In the genomic region with DNA sequence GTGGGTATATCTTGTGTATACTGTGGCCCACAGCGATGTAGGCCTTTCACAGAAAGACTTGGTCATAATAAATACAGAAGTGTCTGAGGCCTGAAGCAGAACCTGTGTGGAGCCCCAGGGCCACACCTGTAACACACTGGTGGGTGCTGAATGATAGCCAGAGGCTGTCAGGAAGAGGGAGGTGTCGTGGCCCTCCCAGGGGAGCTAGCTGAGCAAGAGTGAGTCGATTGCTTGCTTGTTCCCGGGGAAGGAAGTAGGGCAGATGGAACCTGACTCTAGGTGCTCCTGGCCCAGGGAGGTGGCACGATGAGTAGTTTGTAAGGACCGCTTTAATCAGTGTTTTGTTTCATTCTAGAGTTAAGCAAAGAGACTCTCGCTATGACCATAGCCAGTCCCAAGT, we compare ENCODE assay signal across 8 mouse cellular contexts.
DNase-seq lines count a peak whose midpoint lies in the region; ATAC-seq and TF ChIP-seq lines count a peak whose summit lies in the region.

No protein-coding gene starts in this region.

- peak overlapping the region; percentile 52 for H3K4me2 ChIP-seq in lung, embryonic 14.5 days
- peak overlapping the region; percentile 27 for H3K4me2 ChIP-seq in midbrain, embryonic 16.5 days (ENCODE audit: low read length)

- intact Hi-C loops in gastrocnemius, postnatal 14 days (cut with DNase I; ENCODE audit: low total_unique reads), result loop anchor here (10.0 kb wide), 1 partner anchor 55 kb away; no protein-coding TSS in a partner anchor
- intact Hi-C loops in gastrocnemius, postnatal 36 days (cut with DNase I), result loop anchor here (5.0 kb wide), 1 partner anchor 58 kb away; no protein-coding TSS in a partner anchor

- H3K27me3 ChIP-seq in lung, embryonic 14.5 days (ENCODE audit: insufficient read depth, low read length), result peaks cover 9% of the 10 kb centered on the region; the same call in 1 of the 2 replicates
- H3K27me3 ChIP-seq in midbrain, embryonic 16.5 days (ENCODE audit: control insufficient read depth, insufficient read depth, low read depth, low read length), result peaks cover 3% of the 10 kb centered on the region; the same call in 1 of the 2 replicates

- TF ChIP-seq CTCF in lung, embryonic 14.5 days (IDR thresholded peaks at IDR 0.05; ENCODE audit: low read depth), result no peak

- H3K9me3 ChIP-seq in lung, embryonic 14.5 days (ENCODE audit: low read depth, low read length), result no peaks in the 10 kb centered on the region
- H3K9me3 ChIP-seq in midbrain, embryonic 16.5 days (replicated peaks; ENCODE audit: control insufficient read depth, low read length, poor library complexity, severe bottlenecking), result no peaks in the 10 kb centered on the region

- H3K4me1 ChIP-seq in lung, embryonic 14.5 days (ENCODE audit: insufficient read depth), result peaks cover 7% of the 10 kb centered on the region; the same call in 1 of the 2 replicates
- peaks cover 42% of the 10 kb centered on the region for H3K4me1 ChIP-seq in midbrain, embryonic 16.5 days (ENCODE audit: control insufficient read depth, insufficient read depth, low read length)

- H3K36me3 ChIP-seq in lung, embryonic 14.5 days (ENCODE audit: insufficient read depth), result no peaks in the 10 kb centered on the region
- H3K36me3 ChIP-seq in midbrain, embryonic 16.5 days (ENCODE audit: control insufficient read depth, insufficient read depth, low read length), result no peaks in the 10 kb centered on the region

- WGBS in lung, embryonic 14.5 days, result 53% methylated on average over 7 of the region's 7 CpGs
- WGBS in midbrain, embryonic 16.5 days, result 66% methylated on average over 7 of the region's 7 CpGs

- no peak overlapping the region for H3K27ac ChIP-seq in lung, embryonic 14.5 days (ENCODE audit: low read depth)
- H3K27ac ChIP-seq in midbrain, embryonic 16.5 days (ENCODE audit: low read length), result no peak overlapping the region

- H3K9ac ChIP-seq in lung, embryonic 14.5 days, result no peak overlapping the region
- H3K9ac ChIP-seq in midbrain, embryonic 16.5 days (ENCODE audit: low read depth, low read length), result no peak overlapping the region

- DNase-seq in gastrocnemius, postnatal 14 days, result peak; percentile 38
- DNase-seq in gastrocnemius, postnatal 36 days, result no peak
- DNase-seq in lung, embryonic 14.5 days, result no peak
- DNase-seq in lung, postnatal 14 days, result no peak
- DNase-seq in ZHBTc4 (ENCODE audit: low read depth, low spot score), result peak; percentile 58
- DNase-seq in ovary, postnatal 36 days (ENCODE audit: low spot score), result no peak
- no peak for DNase-seq in urinary bladder, postnatal 4 days (ENCODE audit: low spot score in 2 of 2)

- H3K4me3 ChIP-seq in lung, embryonic 14.5 days (ENCODE audit: low read depth, low read length), result 0 out of 2 replicates have a peak overlapping the region, but pooled peaks have one; percentile 4
- H3K4me3 ChIP-seq in midbrain, embryonic 16.5 days (ENCODE audit: low read depth, low read length), result no peak overlapping the region

- no peak for ATAC-seq in lung, embryonic 14.5 days (ENCODE audit: insufficient read depth)
- no peak for ATAC-seq in midbrain, embryonic 16.5 days

Comparison
In these comparisons a context has a peak if more than half of its experiments do, and no peak if none do; other contexts are left out.
1. DNase-seq: peak in gastrocnemius, postnatal 14 days (single experiment) and ZHBTc4 (single experiment); none in gastrocnemius, postnatal 36 days (0 of 2), lung, embryonic 14.5 days (single experiment), lung, postnatal 14 days (single experiment), ovary, postnatal 36 days (single experiment) and urinary bladder, postnatal 4 days (0 of 2).